Comparison of ENCODE assay signal across 21 mouse cellular contexts in genomic region chr4:123271063-123271462, GRCm38 (mm10). TPM values are rescaled to one million over a fixed set of nuclear protein-coding genes. Genes with fewer than 3 reads are reported as not detected.
"Had no signal": no experiment of that assay in that cellular context is flagged by ENCODE, and none has a peak within 500 bp of the region (broad histone marks: within the 10 kb centered on the region; RNA-seq: fewer than 3 reads in every experiment).

No protein-coding gene starts in this region.

- H3K4me3 ChIP-seq: left cerebral cortex, adult 2 months; limb, embryonic 10.5 days; liver, embryonic 13.5 days; midbrain, embryonic 10.5 days; neural tube, embryonic 12.5 days; stomach, embryonic 15.5 days had no signal

- H3K9ac ChIP-seq: liver, embryonic 13.5 days; neural tube, embryonic 12.5 days; stomach, embryonic 15.5 days had no signal

- H3K27ac ChIP-seq: left cerebral cortex, adult 2 months; limb, embryonic 10.5 days; liver, embryonic 13.5 days; midbrain, embryonic 10.5 days; neural tube, embryonic 12.5 days; stomach, embryonic 15.5 days had no signal

- DNase-seq: kidney, postnatal 25 days; liver, embryonic 13.5 days; lung, adult 2 months; lung, postnatal 36 days; midbrain, embryonic 14.5 days; right cerebral cortex, postnatal 4 days; spleen, adult 18-20 months; thymus, adult 2 months; thymus, postnatal 25 days had no signal

- H3K27me3 ChIP-seq: neural tube, embryonic 12.5 days; stomach, embryonic 15.5 days had no signal

- H3K4me1 ChIP-seq: limb, embryonic 10.5 days; liver, embryonic 13.5 days; midbrain, embryonic 10.5 days; neural tube, embryonic 12.5 days; stomach, embryonic 15.5 days had no signal

- H3K4me2 ChIP-seq: liver, embryonic 13.5 days; neural tube, embryonic 12.5 days; stomach, embryonic 15.5 days had no signal

- H3K36me3 ChIP-seq: limb, embryonic 10.5 days; liver, embryonic 13.5 days; midbrain, embryonic 10.5 days; neural tube, embryonic 12.5 days; stomach, embryonic 15.5 days had no signal

- H3K9me3 ChIP-seq: limb, embryonic 10.5 days; liver, embryonic 13.5 days; midbrain, embryonic 10.5 days; neural tube, embryonic 12.5 days; stomach, embryonic 15.5 days had no signal

- ATAC-seq: lung, postnatal 0 days had no signal

RNA-seq across cellular contexts. Expression of gene Heyl, which starts 37.7 kb away (rescaled TPM):
- total RNA-seq: megakaryocyte, adult 5-6 weeks; monocyte, adult 5-6 weeks; neutrophil, adult 5-6 weeks had no signal

RNA-seq across cellular contexts. Expression of gene Oxct2a, which starts 52.4 kb away (rescaled TPM):
- total RNA-seq: layer of hippocampus, postnatal 25 days; left cerebral cortex, adult 2 months; left cerebral cortex, postnatal 14 days; megakaryocyte, adult 5-6 weeks; monocyte, adult 5-6 weeks; neutrophil, adult 5-6 weeks had no signal
- polyA plus RNA-seq: limb, embryonic 10.5 days; lung, adult 2 months; lung, postnatal 0 days; midbrain, embryonic 10.5 days; midbrain, embryonic 14.5 days; neural tube, embryonic 12.5 days; stomach, embryonic 15.5 days; urinary bladder, adult 2 months had no signal
